Mouse (Mus musculus): Measurements from ENCODE around the gene Sik2. TPM values are rescaled to one million over a fixed set of nuclear protein-coding genes. Genes with fewer than 3 reads are reported as not detected.

Gene Sik2
- polyA plus RNA-seq, 1 experiment from 2014 or later, result 15.1 TPM

- H3K9ac ChIP-seq, result no peak overlapping the region
- H3K27ac ChIP-seq, result no peak overlapping the region
- H3K4me1 ChIP-seq, result peaks cover 6% of the 10 kb centered on the region; the same call in 1 of the 2 replicates
- no peaks in the 10 kb centered on the region for H3K36me3 ChIP-seq (ENCODE audit: poor library complexity, severe bottlenecking)
- H3K9me3 ChIP-seq (replicated peaks), result no peaks in the 10 kb centered on the region
- H3K27me3 ChIP-seq, result no peaks in the 10 kb centered on the region
- no peak overlapping the region for H3K4me3 ChIP-seq
- 84% methylated on average over 7 of the region's 7 CpGs for WGBS
- H3K4me2 ChIP-seq, result no peak overlapping the region
- peak; percentile 50; the same call in 1 of the 2 replicates for ATAC-seq
Measured at GRCm38 (mm10) chr9:50974631-50975030, 34.2 kb downstream of the Sik2 start.

DNA sequence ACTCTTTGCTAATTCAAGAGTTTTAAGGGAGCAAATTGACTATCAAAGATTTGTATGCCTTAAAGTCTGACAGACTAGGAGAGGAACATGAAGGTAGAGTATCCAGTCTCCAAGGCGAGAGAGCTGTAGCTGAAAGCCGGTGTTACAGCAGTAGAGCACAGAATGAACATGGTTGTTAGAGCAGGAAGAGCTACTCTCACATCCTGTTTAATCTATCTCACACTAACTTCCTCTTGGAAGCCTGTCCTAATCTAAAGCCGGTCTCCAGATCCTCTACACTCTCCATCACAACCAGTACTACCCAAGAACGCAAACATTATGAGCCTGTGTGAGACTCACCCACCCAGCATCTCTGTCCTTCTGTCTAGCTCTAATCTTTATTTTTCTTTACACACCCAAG lies 38.5 kb downstream of the Sik2 start:
- peaks cover 8% of the 10 kb centered on the region; the same call in 1 of the 2 replicates for H3K4me1 ChIP-seq
- H3K9me3 ChIP-seq (replicated peaks), result no peaks in the 10 kb centered on the region
- H3K27me3 ChIP-seq, result no peaks in the 10 kb centered on the region
- no peak for ATAC-seq
- H3K4me3 ChIP-seq, result no peak overlapping the region
- H3K4me2 ChIP-seq, result no peak overlapping the region
- no peaks in the 10 kb centered on the region for H3K36me3 ChIP-seq (ENCODE audit: poor library complexity, severe bottlenecking)
- whole genome bisulfite sequencing, result 95% methylated on average over 4 of the region's 4 CpGs
- no peak overlapping the region for H3K9ac ChIP-seq
- H3K27ac ChIP-seq, result no peak overlapping the region

DNA sequence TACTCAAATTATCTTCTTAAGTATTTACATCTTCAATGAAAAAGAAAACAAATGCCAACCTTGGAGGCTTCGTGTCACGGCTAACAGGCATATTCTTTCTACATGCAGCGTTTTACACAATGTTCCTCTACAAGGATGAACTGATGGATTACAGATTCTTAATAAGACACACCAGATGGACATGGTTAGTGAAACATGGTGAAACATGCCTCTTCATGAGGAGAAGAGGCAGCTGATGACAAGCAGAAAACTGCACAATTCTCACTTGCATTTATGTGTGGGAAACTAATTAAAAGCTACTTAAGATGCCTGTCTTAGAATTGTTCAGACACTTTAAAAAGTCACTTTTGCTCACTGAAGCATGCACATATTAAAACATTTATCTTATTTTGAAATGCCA lies 39.6 kb downstream of the Sik2 start:
- no peak for ATAC-seq

GRCm38 (mm10) chr9:50966277-50966676 lies 42.6 kb downstream of the Sik2 start:
- no peaks in the 10 kb centered on the region for H3K36me3 ChIP-seq (ENCODE audit: poor library complexity, severe bottlenecking)
- H3K4me1 ChIP-seq, result peaks cover 8% of the 10 kb centered on the region; the same call in 1 of the 2 replicates
- H3K9ac ChIP-seq, result no peak overlapping the region
- 83% methylated on average over 2 of the region's 2 CpGs for WGBS
- no peak overlapping the region for H3K4me3 ChIP-seq
- ATAC-seq, result no peak
- no peaks in the 10 kb centered on the region for H3K9me3 ChIP-seq (replicated peaks)
- H3K27ac ChIP-seq, result no peak overlapping the region
- no peaks in the 10 kb centered on the region for H3K27me3 ChIP-seq
- no peak overlapping the region for H3K4me2 ChIP-seq

More for the DNA sequence above, 39.6 kb downstream of the Sik2 start:
- H3K4me1 ChIP-seq, result peaks cover 8% of the 10 kb centered on the region; the same call in 1 of the 2 replicates
- no peak overlapping the region for H3K9ac ChIP-seq
- WGBS, result 76% methylated on average over 3 of the region's 3 CpGs
- H3K9me3 ChIP-seq (replicated peaks), result no peaks in the 10 kb centered on the region
- H3K4me3 ChIP-seq, result no peak overlapping the region
- H3K27me3 ChIP-seq, result no peaks in the 10 kb centered on the region
- no peak overlapping the region for H3K4me2 ChIP-seq
- no peaks in the 10 kb centered on the region for H3K36me3 ChIP-seq (ENCODE audit: poor library complexity, severe bottlenecking)
- H3K27ac ChIP-seq, result no peak overlapping the region

- Histone ChIP-seq H3K9me3 (replicated peaks) (no peaks in the 10 kb centered on the region), H3K36me3 (ENCODE audit: poor library complexity, severe bottlenecking) (no peaks in the 10 kb centered on the region), H3K27ac (no peak overlapping the region), H3K4me1 (peaks cover 8% of the 10 kb centered on the region; the same call in 1 of the 2 replicates), H3K27me3 (no peaks in the 10 kb centered on the region), H3K4me3 (no peak overlapping the region), H3K9ac (no peak overlapping the region), H3K4me2 (no peak overlapping the region)
- no peak for ATAC-seq
Measured at GRCm38 (mm10) chr9:50965392-50965791, 43.5 kb downstream of the Sik2 start.

DNA sequence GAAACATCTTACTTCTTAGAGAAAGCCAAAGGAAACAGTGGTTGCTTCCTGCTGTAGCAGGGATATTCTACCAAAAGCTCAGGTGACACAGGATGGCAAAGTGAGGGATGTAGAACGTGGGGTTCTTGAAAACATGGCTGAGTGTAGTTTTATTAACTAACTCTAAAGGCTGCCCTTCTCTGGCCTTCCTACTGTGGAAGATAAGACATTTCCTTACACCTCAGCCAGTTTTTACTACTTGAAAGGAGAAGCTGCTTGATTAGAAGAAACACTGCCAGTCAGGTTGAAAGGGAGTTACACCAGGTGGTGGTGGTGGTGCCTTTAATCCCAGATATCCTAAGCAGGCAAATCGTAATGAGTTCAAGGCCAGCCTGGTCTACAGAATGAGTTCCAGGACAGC lies 44.0 kb downstream of the Sik2 start:
- WGBS, result 80% methylated on average over 2 of the region's 2 CpGs
- Histone ChIP-seq H3K4me1 (peaks cover 8% of the 10 kb centered on the region; the same call in 1 of the 2 replicates), H3K4me3 (no peak overlapping the region), H3K27me3 (no peaks in the 10 kb centered on the region), H3K27ac (no peak overlapping the region), H3K9ac (no peak overlapping the region), H3K9me3 (replicated peaks) (no peaks in the 10 kb centered on the region), H3K36me3 (ENCODE audit: poor library complexity, severe bottlenecking) (no peaks in the 10 kb centered on the region), H3K4me2 (no peak overlapping the region)
- no peak for ATAC-seq

DNA sequence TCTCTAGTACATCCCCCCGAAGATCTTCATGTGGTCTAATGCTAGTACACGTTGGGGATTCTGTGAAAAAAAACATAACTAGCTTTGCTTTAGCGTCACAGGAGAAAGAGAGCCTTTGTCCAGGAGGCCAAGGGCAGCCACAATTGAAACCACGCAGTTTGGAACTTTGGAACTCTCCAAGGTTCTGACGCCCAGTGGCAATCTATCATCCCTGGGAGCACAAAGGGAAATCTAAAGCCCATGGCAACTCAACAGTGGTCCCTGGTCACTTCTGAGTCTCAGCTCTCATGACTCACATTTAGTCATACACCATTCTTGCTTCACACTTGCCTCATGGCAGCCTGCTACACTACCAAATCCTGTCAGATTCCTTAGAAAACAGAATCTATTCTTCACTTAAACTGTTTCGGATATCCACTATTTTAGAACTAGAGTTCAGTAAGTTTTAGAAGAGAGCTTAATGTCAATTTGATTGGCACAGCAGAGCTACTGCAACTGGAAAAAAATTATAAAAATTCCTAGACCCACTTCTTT lies 50.9 kb downstream of the Sik2 start:
- no peaks in the 10 kb centered on the region for H3K36me3 ChIP-seq (ENCODE audit: poor library complexity, severe bottlenecking)
- no peaks in the 10 kb centered on the region for H3K27me3 ChIP-seq
- H3K27ac ChIP-seq, result no peak overlapping the region
- H3K4me3 ChIP-seq, result no peak overlapping the region
- 48% methylated on average over 6 of the region's 6 CpGs for WGBS
- H3K4me1 ChIP-seq, result no peaks in the 10 kb centered on the region
- no peak overlapping the region for H3K9ac ChIP-seq
- ATAC-seq, result no peak
- no peak overlapping the region for H3K4me2 ChIP-seq
- peaks cover 6% of the 10 kb centered on the region; the same call in 1 of the 2 replicates for H3K9me3 ChIP-seq (replicated peaks)

DNA sequence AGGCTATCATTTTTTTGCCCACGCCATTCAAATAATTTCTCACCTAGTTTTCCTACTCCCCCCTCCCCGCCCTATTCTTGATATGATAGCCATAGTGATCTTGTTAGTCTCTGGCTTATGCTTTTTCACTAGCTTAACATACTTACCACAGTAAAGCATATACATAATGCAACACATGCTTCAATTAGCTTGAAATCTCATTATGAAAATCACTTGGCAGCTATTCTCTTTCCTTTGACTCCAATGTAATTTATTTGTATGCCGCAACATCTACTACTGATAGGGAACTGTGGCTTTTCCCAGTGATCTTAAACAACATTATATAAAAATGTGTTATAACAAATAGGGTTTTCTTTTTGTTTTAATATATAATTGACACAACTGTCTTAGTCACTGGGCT lies 53.7 kb downstream of the Sik2 start:
- no peaks in the 10 kb centered on the region for H3K36me3 ChIP-seq (ENCODE audit: poor library complexity, severe bottlenecking)

GRCm38 (mm10) chr9:50948097-50948823 lies 60.6 kb downstream of the Sik2 start:
- no peak overlapping the region for H3K9ac ChIP-seq
- 0 out of 2 replicates have a peak, but pooled peaks cover 1% of the 10 kb centered on the region for H3K4me1 ChIP-seq
- H3K36me3 ChIP-seq (ENCODE audit: poor library complexity, severe bottlenecking), result no peaks in the 10 kb centered on the region
- H3K4me3 ChIP-seq, result no peak overlapping the region
- no peaks in the 10 kb centered on the region for H3K27me3 ChIP-seq
- no peak for ATAC-seq
- H3K27ac ChIP-seq, result no peak overlapping the region
- no peak overlapping the region for H3K4me2 ChIP-seq
- H3K9me3 ChIP-seq (replicated peaks), result no peaks in the 10 kb centered on the region
- 93% methylated on average over 7 of the region's 7 CpGs for WGBS

More for the DNA sequence above, 53.7 kb downstream of the Sik2 start:
- Histone ChIP-seq H3K9ac (no peak overlapping the region), H3K4me2 (no peak overlapping the region), H3K4me3 (no peak overlapping the region), H3K4me1 (no peaks in the 10 kb centered on the region), H3K9me3 (replicated peaks) (peaks cover 6% of the 10 kb centered on the region; the same call in 1 of the 2 replicates), H3K27me3 (no peaks in the 10 kb centered on the region), H3K27ac (no peak overlapping the region)
- no peak; the same call in 1 of the 2 replicates for ATAC-seq
- 87% methylated on average over 3 of the region's 3 CpGs for WGBS

DNA sequence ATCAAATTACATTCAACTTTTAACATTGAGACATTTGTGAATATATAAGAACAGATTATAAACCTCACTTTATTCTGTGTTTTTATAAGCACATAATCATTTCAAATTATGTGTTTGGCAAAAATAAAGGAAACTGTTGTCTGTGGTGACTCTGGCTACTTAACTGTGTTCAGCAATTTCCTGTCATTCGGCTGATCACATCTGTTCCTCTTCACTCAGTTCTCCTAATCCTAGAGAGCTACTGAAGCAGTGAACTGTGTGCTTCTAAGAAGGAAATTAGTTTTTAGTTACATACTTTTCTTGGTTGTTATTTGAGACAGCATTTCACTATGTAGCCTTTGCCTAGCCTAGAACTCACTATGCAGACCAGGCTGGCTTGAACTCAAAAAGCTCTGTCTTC lies 62.5 kb downstream of the Sik2 start:
- Histone ChIP-seq H3K27ac (no peak overlapping the region), H3K27me3 (no peaks in the 10 kb centered on the region), H3K9me3 (replicated peaks) (no peaks in the 10 kb centered on the region), H3K4me3 (no peak overlapping the region), H3K4me1 (0 out of 2 replicates have a peak, but pooled peaks cover 10% of the 10 kb centered on the region), H3K36me3 (ENCODE audit: poor library complexity, severe bottlenecking) (no peaks in the 10 kb centered on the region), H3K4me2 (no peak overlapping the region), H3K9ac (no peak overlapping the region)
- WGBS, result 83% methylated on average over 1 of the region's 1 CpGs
- no peak for ATAC-seq

GRCm38 (mm10) chr9:50944826-50945225 lies 64.0 kb downstream of the Sik2 start:
- no peaks in the 10 kb centered on the region for H3K27me3 ChIP-seq
- no peak overlapping the region for H3K9ac ChIP-seq
- no peaks in the 10 kb centered on the region for H3K36me3 ChIP-seq (ENCODE audit: poor library complexity, severe bottlenecking)
- no peak overlapping the region for H3K4me3 ChIP-seq
- H3K4me2 ChIP-seq, result no peak overlapping the region
- no peak for ATAC-seq
- 0 out of 2 replicates have a peak, but pooled peaks cover 10% of the 10 kb centered on the region for H3K4me1 ChIP-seq
- no peak overlapping the region for H3K27ac ChIP-seq
- WGBS, result 90% methylated on average over 1 of the region's 1 CpGs
- no peaks in the 10 kb centered on the region for H3K9me3 ChIP-seq (replicated peaks)

DNA sequence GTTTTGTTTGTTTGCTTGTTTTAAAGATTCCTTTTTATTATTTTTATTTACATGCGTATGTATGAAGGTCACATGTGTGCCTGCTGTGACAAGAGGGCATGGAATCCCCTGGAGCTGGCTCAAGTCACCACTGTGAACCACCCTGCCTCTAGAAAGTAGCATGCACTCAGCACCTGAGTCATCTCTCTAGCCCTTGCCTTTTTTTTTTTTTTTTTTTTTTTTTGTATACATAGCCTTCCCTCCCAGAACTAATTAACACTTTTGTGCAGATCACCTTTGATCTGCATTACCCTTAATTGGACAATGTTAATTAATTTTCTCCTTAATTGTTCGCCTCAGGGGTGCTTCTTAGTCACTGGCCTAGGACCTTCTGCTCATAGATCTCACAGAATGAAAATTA lies 66.2 kb downstream of the Sik2 start:
- ATAC-seq, result no peak
- Histone ChIP-seq H3K4me1 (0 out of 2 replicates have a peak, but pooled peaks cover 10% of the 10 kb centered on the region), H3K27me3 (no peaks in the 10 kb centered on the region), H3K4me3 (no peak overlapping the region), H3K36me3 (ENCODE audit: poor library complexity, severe bottlenecking) (no peaks in the 10 kb centered on the region), H3K4me2 (no peak overlapping the region), H3K27ac (no peak overlapping the region), H3K9ac (no peak overlapping the region), H3K9me3 (replicated peaks) (no peaks in the 10 kb centered on the region)
- WGBS, result 69% methylated on average over 2 of the region's 2 CpGs
